Mouse (Mus musculus): ENCODE data around the gene Slco6c1.

The Slco6c1 gene

DNA sequence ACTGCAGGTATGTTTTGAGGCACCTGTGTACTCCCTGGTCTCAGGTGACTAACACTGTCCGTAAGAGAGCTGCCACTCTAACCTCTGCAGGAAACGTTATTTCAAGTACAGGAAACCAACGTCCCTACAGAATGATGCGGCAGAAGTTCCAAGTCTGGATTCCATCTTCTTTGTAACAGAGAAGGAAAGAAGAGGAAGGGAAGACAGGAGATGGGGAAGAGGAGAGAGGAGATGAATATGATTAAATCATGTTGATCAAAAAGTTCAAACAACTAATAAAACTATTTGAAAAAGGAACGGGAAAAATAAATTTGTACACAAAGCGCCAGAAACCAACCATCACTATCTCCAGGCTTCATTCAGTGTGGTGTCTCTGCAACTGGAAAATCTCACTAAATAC, at the start of gene Slco6c1:
Gene Slco6c1 (minus strand): TSS at position 101 of the 400 bp plus-strand sequence.
- DNase-seq (ENCODE audit: low spot score): no peak

DNA sequence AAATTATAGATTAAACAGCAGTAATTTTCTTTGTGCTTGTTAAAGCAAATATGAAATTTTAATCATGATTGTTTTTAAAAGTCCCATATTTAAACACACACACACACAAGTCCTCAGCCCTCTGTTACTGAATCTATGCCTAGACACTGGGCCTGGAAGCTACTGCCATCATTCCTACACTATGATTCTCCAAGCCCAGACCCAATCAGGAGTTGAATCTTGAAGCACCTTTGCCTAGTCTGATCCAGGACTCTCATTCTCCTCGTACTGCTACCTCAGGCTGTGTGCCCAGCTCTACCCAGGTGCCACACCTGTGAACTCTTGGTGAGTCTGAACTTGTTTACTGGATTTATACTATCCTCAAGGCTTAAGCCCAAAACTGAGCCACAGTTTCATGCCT, 89.1 kb downstream of the Slco6c1 start:
- DNase-seq (ENCODE audit: low spot score): no peak

DNA sequence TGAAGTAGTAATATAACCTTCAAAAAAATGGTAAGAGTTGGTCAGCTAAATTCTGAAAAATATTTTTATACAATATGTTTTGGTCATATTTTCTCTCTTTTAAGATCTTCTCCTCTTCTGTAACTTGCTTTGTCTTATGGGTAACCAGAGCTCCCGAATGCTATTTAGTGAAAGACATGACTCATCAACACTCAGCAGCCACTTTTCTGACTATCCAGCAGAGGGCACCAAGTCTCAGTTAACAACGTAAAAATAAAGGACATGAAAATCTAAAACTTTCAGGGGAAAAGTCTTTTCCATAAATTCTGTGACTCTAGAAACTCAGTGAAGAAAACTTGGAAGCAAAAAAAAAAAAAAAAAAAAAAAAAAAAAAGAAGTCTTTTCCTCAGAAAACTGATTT, 89.6 kb downstream of the Slco6c1 start:
- DNase-seq (ENCODE audit: low spot score): no peak

DNA sequence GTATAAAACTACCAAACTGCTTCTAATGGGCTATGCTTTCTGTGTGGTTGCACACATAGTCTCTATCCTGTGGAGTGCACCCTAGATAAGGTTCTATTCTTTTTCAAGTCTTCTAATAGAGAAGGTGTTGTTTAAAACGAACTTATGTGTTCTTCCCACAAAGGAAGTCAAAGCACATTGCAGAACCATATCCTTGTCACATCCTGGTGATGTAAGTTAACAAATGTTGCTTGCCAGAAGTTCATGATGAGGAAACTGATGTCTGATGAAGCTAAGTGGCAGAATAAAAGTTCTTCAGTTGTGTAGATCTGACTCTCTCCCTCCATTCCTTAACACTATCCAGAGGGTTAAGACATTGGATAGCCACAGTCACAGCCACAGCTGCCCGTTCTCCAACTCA, 90.1 kb downstream of the Slco6c1 start:
- no peak for DNase-seq (ENCODE audit: low spot score)

DNA sequence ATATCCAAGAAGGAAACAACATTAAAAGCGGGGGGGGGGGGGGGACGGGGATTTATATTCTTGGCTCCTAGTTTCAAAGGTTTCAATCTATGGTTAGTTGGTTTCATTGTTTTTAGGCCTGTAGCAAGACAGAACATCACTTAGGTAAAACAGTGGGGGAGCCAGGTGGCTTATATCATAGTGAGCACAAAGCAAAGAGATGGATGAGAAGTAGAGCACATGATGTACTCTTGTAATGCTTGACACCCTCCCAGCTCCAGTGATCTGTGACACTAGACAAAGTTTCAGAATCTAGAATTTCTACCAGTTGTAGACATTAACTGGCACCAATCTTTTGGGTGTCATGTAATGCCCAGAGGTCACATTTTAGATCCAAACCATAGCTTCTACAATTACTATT, 106.7 kb downstream of the Slco6c1 start:
- no peak for DNase-seq (ENCODE audit: low spot score)

DNA sequence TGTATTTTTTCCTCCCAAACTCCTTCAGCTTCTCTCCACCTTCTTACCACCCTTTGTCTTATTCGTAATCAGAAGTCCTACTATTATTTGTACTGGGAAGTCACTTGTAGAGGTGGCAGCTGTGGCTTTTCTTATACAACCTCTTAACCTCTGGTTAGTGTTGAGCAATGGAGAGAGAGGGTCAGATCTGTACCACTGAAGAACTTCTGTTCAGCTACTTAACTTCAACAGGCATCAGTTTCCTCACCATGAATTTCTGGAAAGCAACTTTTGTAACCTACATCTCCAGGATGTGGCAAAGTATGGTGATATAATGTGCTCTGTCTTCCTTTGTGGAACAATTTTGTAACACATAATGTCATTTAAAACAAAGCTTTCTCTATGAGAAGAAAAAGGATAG, 108.7 kb downstream of the Slco6c1 start:
- no peak for DNase-seq (ENCODE audit: low spot score)

DNA sequence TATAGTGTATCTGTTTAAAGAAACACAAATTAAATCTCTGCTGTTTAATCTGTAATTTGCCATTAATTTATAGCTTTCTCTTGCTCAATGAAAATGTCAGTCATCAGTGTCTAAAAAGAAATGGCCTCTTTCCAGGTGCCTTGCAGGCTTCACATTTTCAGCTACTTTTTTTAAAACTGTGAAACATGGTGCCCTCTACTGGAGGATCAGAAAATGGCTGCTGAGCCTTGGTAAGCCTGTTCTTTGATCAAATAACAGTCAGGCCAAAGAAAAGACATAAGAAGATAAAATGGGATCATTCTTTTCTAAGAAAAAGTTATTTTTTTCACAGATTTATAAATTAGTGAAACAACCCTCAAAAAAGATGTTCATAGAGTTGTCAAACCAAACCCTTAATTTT, 109.1 kb downstream of the Slco6c1 start:
- DNase-seq (ENCODE audit: low spot score): peak; percentile 46
